Mouse (Mus musculus): ENCODE data around the gene Vwce. TPM values are rescaled to one million over a fixed set of nuclear protein-coding genes. Genes with fewer than 3 reads are reported as not detected.

Vwce gene
- polyA plus RNA-seq (2015; fragmentation: Nextera tagmentation; extraction: Ambion mirVana), result 0.53 and 0.82 TPM in 2 replicates

DNA sequence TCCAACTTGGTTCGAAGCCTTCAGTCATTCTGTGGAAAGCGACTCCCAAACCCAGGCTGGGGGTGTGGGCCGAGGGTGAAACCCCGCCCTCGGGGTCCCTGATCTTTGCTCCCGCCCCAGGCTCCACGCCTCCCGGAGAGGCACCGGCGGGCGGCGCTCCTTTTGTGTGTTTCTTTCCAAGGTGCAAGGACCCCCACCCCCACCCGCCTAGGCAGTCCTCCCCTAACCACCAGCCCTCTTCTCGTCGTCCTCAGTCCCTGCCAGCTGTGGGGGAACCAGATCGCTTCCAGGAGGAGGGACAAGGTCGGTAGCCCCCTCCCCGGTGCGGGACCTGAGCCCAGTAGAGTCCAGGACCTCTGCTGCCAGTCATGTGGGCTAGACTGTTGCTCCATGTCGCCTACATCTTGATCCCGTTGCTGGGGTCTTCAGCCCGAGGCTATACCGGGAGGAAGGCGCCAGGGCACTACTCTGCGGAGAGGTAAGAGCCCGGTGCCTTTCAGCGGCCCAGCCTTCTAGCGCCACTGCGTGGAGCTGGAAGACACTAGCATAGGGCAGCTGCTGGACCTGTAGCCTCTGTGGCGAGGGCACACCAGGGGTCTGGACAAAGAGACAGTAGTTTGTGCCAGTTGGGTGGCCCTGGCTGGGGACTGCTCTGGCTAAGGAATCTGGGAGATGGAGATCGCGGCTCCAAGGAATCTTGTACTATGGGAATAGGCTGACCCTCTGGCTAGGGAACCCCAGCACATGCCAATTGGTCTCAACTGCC is at the start of gene Vwce:
Vwce (plus strand) TSS at position 108 of the 766 bp plus-strand sequence.
- Histone ChIP-seq H3K36me3 (peaks cover 27% of the 10 kb centered on the region), H3K4me1 (replicated peaks) (peaks cover 17% of the 10 kb centered on the region), H3K4me3 (peak within 1 kb of the TSS; percentile 43), H3K4me2 (peak within 1 kb of the TSS; percentile 85), H3K9ac (peak within 1 kb of the TSS; percentile 68), H3K9me3 (no peaks in the 10 kb centered on the region), H3K27ac (no peak within 1 kb of the TSS; the same call in 1 of the 2 replicates), H3K27me3 (peaks cover 23% of the 10 kb centered on the region; the same call in 1 of the 2 replicates)
- WGBS, result 1% methylated on average over 32 of the region's 32 CpGs
- peak; percentile 87 for ATAC-seq (ENCODE audit: low FRiP score)

DNA sequence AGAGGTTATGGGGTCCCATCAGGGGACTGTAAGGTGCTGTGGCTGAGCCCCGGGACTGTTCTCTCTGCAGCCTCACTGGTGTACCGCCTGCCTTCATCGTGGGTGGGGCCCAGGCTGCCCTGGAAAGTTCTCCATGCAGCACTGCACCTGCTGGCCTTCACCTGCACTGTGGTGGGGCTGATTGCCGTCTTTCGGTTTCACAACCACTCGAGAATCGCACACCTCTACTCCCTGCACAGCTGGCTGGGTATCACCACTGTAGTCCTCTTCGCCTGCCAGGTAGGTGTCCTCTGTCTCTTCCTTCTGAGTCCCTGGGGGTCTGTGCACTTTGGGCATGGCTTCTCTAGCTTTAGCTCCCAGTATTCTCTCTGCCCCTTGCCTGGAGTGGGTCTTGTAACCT is 48.9 kb upstream of the Vwce start:
- WGBS, result 88% methylated on average over 8 of the region's 8 CpGs
- Histone ChIP-seq H3K9me3 (no peaks in the 10 kb centered on the region), H3K36me3 (peaks cover 27% of the 10 kb centered on the region), H3K27ac (no peak overlapping the region), H3K4me3 (no peak overlapping the region), H3K9ac (no peak overlapping the region), H3K27me3 (no peaks in the 10 kb centered on the region), H3K4me1 (replicated peaks) (no peaks in the 10 kb centered on the region), H3K4me2 (no peak overlapping the region)
- ATAC-seq (ENCODE audit: low FRiP score), result no peak

DNA sequence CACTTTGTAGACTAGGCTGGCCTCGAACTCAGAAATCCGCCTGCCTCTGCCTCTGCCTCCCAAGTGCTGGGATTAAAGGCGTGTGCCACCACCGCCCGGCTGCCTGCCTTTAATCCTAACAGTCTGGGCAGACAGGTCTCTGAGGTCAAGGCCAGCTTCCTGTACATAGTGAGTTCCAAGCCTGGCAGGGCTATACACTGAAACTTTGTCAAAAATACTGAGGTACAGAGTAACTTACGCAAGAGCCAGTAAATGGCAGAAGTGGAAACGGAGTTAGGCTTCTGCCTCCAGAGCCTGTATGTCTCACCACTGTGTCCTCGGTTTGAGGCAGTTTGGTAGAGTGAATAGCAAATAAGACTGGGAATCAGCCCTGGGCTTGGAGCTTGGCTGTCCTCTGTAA is 46.8 kb upstream of the Vwce start:
- no peak overlapping the region for H3K9ac ChIP-seq
- peaks cover 37% of the 10 kb centered on the region for H3K36me3 ChIP-seq
- H3K9me3 ChIP-seq, result no peaks in the 10 kb centered on the region
- H3K27ac ChIP-seq, result no peak overlapping the region
- H3K4me2 ChIP-seq, result no peak overlapping the region
- no peaks in the 10 kb centered on the region for H3K4me1 ChIP-seq (replicated peaks)
- H3K4me3 ChIP-seq, result no peak overlapping the region
- 91% methylated on average over 8 of the region's 8 CpGs for WGBS
- H3K27me3 ChIP-seq, result no peaks in the 10 kb centered on the region
- no peak for ATAC-seq (ENCODE audit: low FRiP score)

DNA sequence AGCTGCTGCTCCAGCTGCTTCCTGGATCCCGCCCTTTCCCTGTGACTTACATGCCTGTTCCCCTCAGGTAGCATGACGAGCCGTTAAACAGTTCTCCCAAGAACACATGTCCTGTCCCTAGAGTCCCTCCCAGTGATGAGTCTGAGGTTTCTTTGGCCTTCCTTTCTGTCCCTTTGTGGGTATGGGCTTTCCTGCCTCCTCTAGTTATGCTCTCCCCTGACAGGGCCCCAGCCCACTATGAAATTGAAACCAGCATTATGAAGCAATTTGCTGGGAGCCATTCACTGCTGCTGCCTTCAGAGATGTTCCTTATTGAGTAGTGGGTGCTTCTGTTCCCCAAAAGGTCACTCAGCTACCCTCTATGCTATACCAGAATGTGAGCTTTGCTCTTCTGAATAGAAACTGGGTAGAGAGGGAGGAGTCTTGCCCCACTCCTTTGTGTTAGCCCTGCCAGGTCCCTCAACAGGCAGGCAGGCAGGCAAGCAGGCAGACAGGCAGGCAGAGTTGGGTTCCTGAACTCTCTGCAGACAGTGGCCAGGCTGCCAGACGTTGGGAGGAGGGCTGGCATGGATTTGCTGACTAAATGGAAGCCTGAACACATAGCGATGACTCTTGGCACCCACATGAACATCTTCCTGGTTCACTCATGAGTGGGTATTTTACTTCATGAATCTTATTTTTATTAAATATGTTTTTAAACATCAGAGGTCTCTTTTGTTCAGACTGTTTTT is 44.7 kb upstream of the Vwce start:
- Histone ChIP-seq H3K9me3 (no peaks in the 10 kb centered on the region), H3K27me3 (no peaks in the 10 kb centered on the region), H3K9ac (0 out of 2 replicates have a peak overlapping the region, but pooled peaks have one; percentile 13), H3K36me3 (peaks cover 50% of the 10 kb centered on the region), H3K4me1 (replicated peaks) (no peaks in the 10 kb centered on the region), H3K4me2 (no peak overlapping the region), H3K4me3 (no peak overlapping the region), H3K27ac (no peak overlapping the region)
- 69% methylated on average over 5 of the region's 5 CpGs for WGBS
- ATAC-seq (ENCODE audit: low FRiP score), result no peak

DNA sequence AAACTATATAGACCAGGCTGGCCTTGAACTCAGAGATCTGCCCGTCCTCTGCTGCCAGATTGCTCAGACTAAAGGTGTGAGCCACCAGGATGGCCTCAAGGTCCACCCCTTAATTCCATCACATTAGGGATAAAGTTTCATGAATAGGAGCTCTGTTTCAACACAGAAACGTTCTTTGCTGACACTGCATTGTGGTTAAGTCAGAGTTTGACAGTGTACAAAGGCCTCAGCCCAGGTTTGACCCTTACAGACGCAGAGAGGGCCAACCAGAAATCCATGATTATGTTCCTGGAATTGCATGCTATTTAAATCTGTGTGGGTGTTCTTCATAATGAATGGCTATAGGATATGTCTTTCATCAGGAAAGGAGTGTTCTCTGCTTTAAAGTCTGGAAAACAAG is 43.7 kb upstream of the Vwce start:
- H3K9ac ChIP-seq, result no peak overlapping the region
- H3K27ac ChIP-seq, result no peak overlapping the region
- no peak overlapping the region for H3K4me2 ChIP-seq
- no peaks in the 10 kb centered on the region for H3K27me3 ChIP-seq
- 73% methylated on average over 3 of the region's 3 CpGs for WGBS
- H3K4me3 ChIP-seq, result no peak overlapping the region
- H3K36me3 ChIP-seq, result peaks cover 54% of the 10 kb centered on the region
- H3K4me1 ChIP-seq (replicated peaks), result no peaks in the 10 kb centered on the region
- no peak for ATAC-seq (ENCODE audit: low FRiP score)
- no peaks in the 10 kb centered on the region for H3K9me3 ChIP-seq

DNA sequence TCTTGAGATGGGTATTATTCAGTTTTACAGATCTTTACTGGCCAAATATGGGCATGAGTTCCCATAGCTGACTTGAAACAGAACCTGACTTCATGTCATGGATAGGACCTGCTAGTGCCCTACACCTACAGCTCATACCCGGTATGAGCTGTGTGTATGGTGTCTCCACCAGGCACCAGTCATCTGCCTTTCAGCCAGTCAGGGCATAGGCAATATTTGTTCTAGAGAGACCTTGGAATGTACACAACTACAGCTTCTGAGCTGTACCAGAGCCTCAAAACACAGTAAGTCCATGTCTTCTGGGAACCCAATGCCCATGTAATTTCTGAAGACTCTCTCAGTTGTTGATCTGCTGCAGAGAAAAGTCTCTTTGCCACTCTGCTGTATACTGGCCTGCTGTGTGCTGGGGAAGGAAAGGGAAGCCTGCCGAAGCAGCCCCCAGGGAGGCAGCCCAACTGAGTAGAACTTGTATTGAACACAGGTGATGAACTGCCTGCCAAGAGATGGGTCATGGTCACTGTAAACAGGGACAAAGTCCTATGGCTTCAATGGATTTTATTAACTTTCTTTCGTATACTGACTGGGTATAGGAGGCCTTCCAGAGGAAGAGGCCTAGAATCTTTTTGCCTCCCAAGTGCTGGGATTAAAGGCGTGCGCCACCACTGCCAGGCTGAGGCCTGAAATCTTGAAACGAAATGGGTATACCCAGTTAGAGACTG is 42.2 kb upstream of the Vwce start:
- Histone ChIP-seq H3K4me1 (replicated peaks) (no peaks in the 10 kb centered on the region), H3K9ac (no peak overlapping the region), H3K27me3 (no peaks in the 10 kb centered on the region), H3K9me3 (no peaks in the 10 kb centered on the region), H3K27ac (no peak overlapping the region), H3K4me3 (no peak overlapping the region), H3K4me2 (no peak overlapping the region), H3K36me3 (peaks cover 68% of the 10 kb centered on the region)
- WGBS, result 89% methylated on average over 6 of the region's 6 CpGs
- ATAC-seq (ENCODE audit: low FRiP score), result no peak

DNA sequence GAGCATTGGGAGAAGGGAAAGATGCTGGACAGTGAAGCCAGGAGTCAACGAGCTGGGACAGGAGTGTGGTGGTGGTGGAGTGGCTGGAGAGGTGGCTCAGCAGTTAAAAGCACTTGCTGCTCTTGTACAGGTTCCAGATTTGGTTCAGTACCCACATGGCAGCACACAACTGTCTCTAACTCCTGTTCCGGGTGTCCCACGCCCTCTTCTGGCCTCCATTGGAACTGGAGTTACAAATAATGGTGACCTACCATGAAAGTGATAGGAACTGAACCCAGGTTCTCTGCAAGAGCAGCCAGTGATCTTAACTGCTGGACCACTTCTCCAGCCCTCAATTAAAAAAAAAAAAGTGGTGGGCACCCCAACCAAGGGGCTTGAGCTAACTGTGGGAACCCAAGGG is 35.8 kb upstream of the Vwce start:
- H3K27me3 ChIP-seq, result no peaks in the 10 kb centered on the region
- 44% methylated on average over 3 of the region's 3 CpGs for WGBS
- ATAC-seq (ENCODE audit: low FRiP score), result no peak

DNA sequence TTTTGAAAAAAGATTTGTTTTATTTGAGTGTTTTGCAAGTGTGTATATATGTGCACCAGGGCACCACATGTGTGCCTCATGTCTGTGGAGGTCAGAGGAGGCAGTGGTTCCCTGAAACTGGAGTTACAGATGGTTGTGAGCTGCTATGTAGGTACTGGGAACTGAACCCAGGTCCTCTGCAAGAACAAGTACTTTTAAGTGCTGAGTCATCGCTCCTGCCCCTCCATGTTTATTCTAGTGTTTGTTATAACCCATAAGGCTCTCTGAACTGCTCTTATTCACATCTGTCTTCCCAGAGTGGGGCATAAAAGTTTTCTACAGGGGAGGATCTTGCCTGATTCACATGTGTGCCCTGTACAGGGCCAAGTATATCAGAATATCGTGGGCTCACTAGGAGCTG is 34.4 kb upstream of the Vwce start:
- no peaks in the 10 kb centered on the region for H3K9me3 ChIP-seq
- H3K27ac ChIP-seq, result no peak overlapping the region
- H3K27me3 ChIP-seq, result no peaks in the 10 kb centered on the region
- peaks cover 25% of the 10 kb centered on the region for H3K4me1 ChIP-seq (replicated peaks)
- no peak overlapping the region for H3K4me3 ChIP-seq
- peaks cover 46% of the 10 kb centered on the region for H3K36me3 ChIP-seq
- 94% methylated on average over 2 of the region's 2 CpGs for WGBS
- no peak overlapping the region for H3K4me2 ChIP-seq
- ATAC-seq (ENCODE audit: low FRiP score), result no peak
- H3K9ac ChIP-seq, result no peak overlapping the region

More for the DNA sequence above, 35.8 kb upstream of the Vwce start:
- H3K36me3 ChIP-seq, result peaks cover 60% of the 10 kb centered on the region
- H3K9me3 ChIP-seq, result no peaks in the 10 kb centered on the region
- H3K4me2 ChIP-seq, result no peak overlapping the region
- H3K4me3 ChIP-seq, result no peak overlapping the region
- H3K27ac ChIP-seq, result no peak overlapping the region
- H3K9ac ChIP-seq, result no peak overlapping the region
- peaks cover 10% of the 10 kb centered on the region for H3K4me1 ChIP-seq (replicated peaks)

DNA sequence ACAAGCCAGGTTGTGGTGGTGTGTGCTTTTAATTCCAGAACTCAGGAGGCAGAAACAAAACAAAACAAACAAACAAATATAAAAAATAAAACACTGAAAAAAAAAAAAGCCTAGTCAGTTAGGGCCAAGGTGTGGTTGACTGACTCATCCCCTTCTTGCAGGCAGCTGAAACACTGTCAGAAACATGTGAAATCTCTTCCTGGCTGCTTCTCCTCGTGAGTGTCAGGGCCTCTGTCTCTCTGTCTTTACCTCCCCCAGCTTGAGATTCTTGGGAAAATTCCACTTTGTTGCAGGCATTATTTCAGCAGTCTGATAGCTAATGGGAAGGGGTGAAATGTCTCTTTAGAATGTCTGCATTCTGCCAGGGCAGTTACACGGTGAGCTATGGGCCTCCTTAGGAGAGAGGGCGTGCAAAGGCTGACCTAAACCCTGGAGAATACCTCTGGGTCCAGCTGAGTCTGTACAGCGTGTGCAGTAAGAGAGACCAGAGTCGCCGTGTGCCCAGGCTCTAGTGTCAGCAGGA is 31.7 kb upstream of the Vwce start:
- H3K36me3 ChIP-seq, result peaks cover 22% of the 10 kb centered on the region
- peak overlapping the region; percentile 36 for H3K4me3 ChIP-seq
- no peaks in the 10 kb centered on the region for H3K9me3 ChIP-seq
- H3K9ac ChIP-seq, result peak overlapping the region; percentile 78
- H3K27me3 ChIP-seq, result no peaks in the 10 kb centered on the region
- H3K4me2 ChIP-seq, result peak overlapping the region; percentile 56
- peak; percentile 14; the same call in 1 of the 2 replicates for ATAC-seq (ENCODE audit: low FRiP score)
- 2% methylated on average over 6 of the region's 6 CpGs for WGBS
- peaks cover 40% of the 10 kb centered on the region for H3K4me1 ChIP-seq (replicated peaks)
- peak overlapping the region; percentile 96 for H3K27ac ChIP-seq

DNA sequence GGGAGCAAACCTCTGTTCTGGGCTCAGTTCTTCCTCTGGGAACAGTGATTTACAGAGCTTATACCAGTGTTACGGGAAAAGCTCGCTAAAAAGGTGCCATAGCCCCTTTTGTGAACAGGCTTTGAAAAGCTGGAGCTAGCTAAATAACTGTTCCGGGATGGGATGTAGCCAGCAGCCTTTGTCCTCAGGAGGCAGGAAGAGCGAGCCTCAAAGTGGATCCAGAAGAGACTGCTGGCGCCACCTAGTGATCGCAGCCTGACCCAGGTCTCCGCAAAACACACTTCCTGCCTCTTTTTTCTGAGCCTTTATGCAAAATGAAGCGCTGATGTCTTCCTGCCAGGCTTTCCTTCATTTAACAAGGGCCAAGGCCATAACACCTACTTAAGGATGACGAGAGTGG is 31.2 kb upstream of the Vwce start:
- peak; percentile 62 for ATAC-seq (ENCODE audit: low FRiP score)
- 3% methylated on average over 9 of the region's 9 CpGs for WGBS

DNA sequence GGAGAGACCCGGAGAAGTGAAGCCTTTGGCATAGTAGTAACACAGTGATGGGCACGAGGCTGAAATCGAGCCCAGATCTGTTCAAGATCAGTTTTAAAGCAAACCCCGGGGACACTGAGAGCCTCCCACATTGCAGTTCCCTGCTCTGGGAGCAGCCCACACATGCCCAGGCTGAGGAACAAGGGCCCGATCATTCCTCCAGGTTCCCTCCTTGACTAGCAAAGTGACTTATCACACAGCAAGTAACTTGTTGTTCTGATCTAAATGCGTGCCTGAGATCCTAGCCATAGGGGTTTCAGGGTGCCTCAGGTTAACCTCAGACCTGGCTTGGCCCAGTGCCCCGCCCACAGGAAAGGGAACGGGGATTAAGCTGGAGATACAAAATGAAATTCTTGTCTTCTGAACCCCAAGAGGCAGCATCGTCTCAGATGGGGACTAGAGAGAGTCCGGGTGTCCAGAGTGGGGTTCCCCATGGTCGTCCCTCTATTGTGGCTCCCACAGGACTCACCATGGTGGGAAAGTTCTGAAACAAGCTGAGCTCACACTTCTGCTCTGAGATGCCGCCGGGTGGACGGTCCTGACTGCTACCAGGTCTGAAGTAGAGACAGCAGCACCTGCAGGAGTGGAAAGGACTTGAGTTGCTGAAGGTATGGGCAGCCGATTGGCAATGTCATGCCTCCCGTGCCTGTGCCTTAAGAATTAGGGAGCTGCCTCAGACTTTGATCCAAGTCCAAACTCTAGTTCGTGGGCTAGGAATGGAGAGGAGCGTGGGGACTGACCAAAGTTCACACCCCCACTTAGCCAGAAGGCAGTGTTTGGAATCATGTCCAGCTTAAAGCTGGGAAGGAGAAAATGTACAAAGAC is 30.1 kb upstream of the Vwce start:
- Histone ChIP-seq H3K27ac (peak overlapping the region; percentile 96), H3K36me3 (peaks cover 26% of the 10 kb centered on the region), H3K9ac (peak overlapping the region; percentile 82), H3K4me2 (0 out of 2 replicates have a peak overlapping the region, but pooled peaks have one; percentile 77), H3K4me1 (replicated peaks) (peaks cover 50% of the 10 kb centered on the region), H3K27me3 (no peaks in the 10 kb centered on the region), H3K4me3 (no peak overlapping the region), H3K9me3 (no peaks in the 10 kb centered on the region)
- ATAC-seq (ENCODE audit: low FRiP score), result no peak
- WGBS, result 90% methylated on average over 18 of the region's 18 CpGs

More for the DNA sequence above, 31.2 kb upstream of the Vwce start:
- peaks cover 26% of the 10 kb centered on the region for H3K36me3 ChIP-seq
- H3K4me2 ChIP-seq, result peak overlapping the region; percentile 56
- no peaks in the 10 kb centered on the region for H3K27me3 ChIP-seq
- peaks cover 45% of the 10 kb centered on the region for H3K4me1 ChIP-seq (replicated peaks)
- H3K4me3 ChIP-seq, result peak overlapping the region; percentile 36
- H3K9ac ChIP-seq, result peak overlapping the region; percentile 78
- no peaks in the 10 kb centered on the region for H3K9me3 ChIP-seq
- peak overlapping the region; percentile 96 for H3K27ac ChIP-seq

Data from hindbrain, embryonic 13.5 days (tissue).